Mouse (Mus musculus): ENCODE data around the gene Gm266.

- no peak for TF ChIP-seq POLR2A (IDR thresholded peaks at IDR 0.05; ENCODE audit: extremely low read depth, insufficient read depth, low read length)
- no peak for TF ChIP-seq CTCF (IDR thresholded peaks at IDR 0.05; ENCODE audit: extremely low read depth, insufficient read depth, low read length)
Observed at GRCm38 (mm10) chr12:111471119-111471518, 14.5 kb downstream of the Gm266 start.

All from cortical plate, adult 2 months (tissue).